ENCODE assay signal across 25 mouse cellular contexts in genomic region chr5:69835162-69835561, GRCm38 (mm10).
DNase-seq lines count a peak whose midpoint lies in the region; ATAC-seq and TF ChIP-seq lines count a peak whose summit lies in the region.
"Had no signal": no experiment of that assay in that cellular context is flagged by ENCODE, and none has a peak within 500 bp of the region (broad histone marks: within the 10 kb centered on the region; RNA-seq: fewer than 3 reads in every experiment).

No protein-coding gene starts in this region.

- DNase-seq in cerebellum, postnatal 10 days: peak; percentile 10 to 11
- no peak for DNase-seq in cerebellum, postnatal 4 days (ENCODE audit: low spot score in 2 of 2)
- peak; percentile 28 for DNase-seq in hindbrain, postnatal 0 days (ENCODE audit: low spot score)
- peak; percentile 4 for DNase-seq in retina, adult 2 months (ENCODE audit: low read depth, low spot score)
- no peak for DNase-seq in retina, embryonic 14.5 days (ENCODE audit: low spot score)
- DNase-seq in retina, postnatal 1 day: peak; percentile 51
- no peak for DNase-seq in kidney, postnatal 14 days
- DNase-seq: adrenal gland, adult 8-10 months; adrenal gland, postnatal 25 days; cerebellum, adult 18-20 months; cerebellum, adult 9-10 months; cerebellum, postnatal 25 days; embryo, embryonic 11 days; gastrocnemius, adult 2 months; gastrocnemius, postnatal 14 days; heart, adult 11 months had no signal

- H3K27ac ChIP-seq in hindbrain, postnatal 0 days: no peak overlapping the region
- no peak overlapping the region for H3K27ac ChIP-seq in hindbrain, embryonic 12.5 days
- H3K27ac ChIP-seq: embryonic facial prominence, embryonic 10.5 days; embryonic facial prominence, embryonic 13.5 days; forebrain, embryonic 12.5 days; gastrocnemius, adult 2 months; hindbrain, embryonic 14.5 days had no signal

- H3K27me3 ChIP-seq in hindbrain, postnatal 0 days (ENCODE audit: insufficient read depth, low read length): no peaks in the 10 kb centered on the region
- no peaks in the 10 kb centered on the region for H3K27me3 ChIP-seq in hindbrain, embryonic 12.5 days
- H3K27me3 ChIP-seq: embryonic facial prominence, embryonic 13.5 days; forebrain, embryonic 12.5 days had no signal

- 51% methylated on average over 8 of the region's 8 CpGs for WGBS in hindbrain, postnatal 0 days
- 68% methylated on average over 8 of the region's 8 CpGs for WGBS in hindbrain, embryonic 12.5 days

- H3K36me3 ChIP-seq in hindbrain, postnatal 0 days (ENCODE audit: insufficient read depth, low read length): no peaks in the 10 kb centered on the region
- H3K36me3 ChIP-seq in hindbrain, embryonic 12.5 days: no peaks in the 10 kb centered on the region
- H3K36me3 ChIP-seq: embryonic facial prominence, embryonic 10.5 days; embryonic facial prominence, embryonic 13.5 days; forebrain, embryonic 12.5 days had no signal

- no peak overlapping the region for H3K9ac ChIP-seq in hindbrain, postnatal 0 days (replicated peaks; ENCODE audit: low read length)
- no peak overlapping the region for H3K9ac ChIP-seq in hindbrain, embryonic 12.5 days
- H3K9ac ChIP-seq: embryonic facial prominence, embryonic 13.5 days; forebrain, embryonic 12.5 days; hindbrain, embryonic 14.5 days had no signal

- peak; percentile 43; the same call in 1 of the 2 replicates for ATAC-seq in hindbrain, postnatal 0 days
- ATAC-seq in hindbrain, embryonic 12.5 days (ENCODE audit: low FRiP score): no peak
- ATAC-seq: activated CD4-positive, CD25-positive, alpha-beta regulatory T cell, adult 4 months; forebrain, embryonic 16.5 days had no signal

- no peak overlapping the region for H3K4me3 ChIP-seq in hindbrain, postnatal 0 days (ENCODE audit: low read length)
- H3K4me3 ChIP-seq in hindbrain, embryonic 12.5 days: no peak overlapping the region
- H3K4me3 ChIP-seq: embryonic facial prominence, embryonic 10.5 days; embryonic facial prominence, embryonic 13.5 days; erythroblast, embryonic 14.5 days; forebrain, embryonic 12.5 days; gastrocnemius, adult 2 months had no signal

- no peaks in the 10 kb centered on the region for H3K9me3 ChIP-seq in hindbrain, postnatal 0 days (ENCODE audit: low read length)
- no peaks in the 10 kb centered on the region for H3K9me3 ChIP-seq in hindbrain, embryonic 12.5 days (replicated peaks)
- H3K9me3 ChIP-seq: embryonic facial prominence, embryonic 10.5 days; embryonic facial prominence, embryonic 13.5 days; forebrain, embryonic 12.5 days had no signal

- TF ChIP-seq CTCF in hindbrain, postnatal 0 days (IDR thresholded peaks at IDR 0.05; ENCODE audit: low read depth): no peak

- no peak overlapping the region for H3K4me2 ChIP-seq in hindbrain, postnatal 0 days (ENCODE audit: low read depth, low read length)
- no peak overlapping the region for H3K4me2 ChIP-seq in hindbrain, embryonic 12.5 days (replicated peaks)
- H3K4me2 ChIP-seq: embryonic facial prominence, embryonic 13.5 days; forebrain, embryonic 12.5 days; heart, embryonic 11.5 days; hindbrain, embryonic 14.5 days had no signal

- no peaks in the 10 kb centered on the region for H3K4me1 ChIP-seq in hindbrain, postnatal 0 days (ENCODE audit: insufficient read depth, low read length)
- no peaks in the 10 kb centered on the region for H3K4me1 ChIP-seq in hindbrain, embryonic 12.5 days
- H3K4me1 ChIP-seq: embryonic facial prominence, embryonic 10.5 days; embryonic facial prominence, embryonic 13.5 days had no signal

Comparison
In these comparisons a context has a peak if more than half of its experiments do, and no peak if none do; other contexts are left out.
1. DNase-seq: peak in cerebellum, postnatal 10 days (2 of 2), hindbrain, postnatal 0 days (single experiment), retina, adult 2 months (single experiment) and retina, postnatal 1 day (single experiment); none in cerebellum, postnatal 4 days (0 of 2), retina, embryonic 14.5 days (single experiment) and kidney, postnatal 14 days (single experiment).